Mouse (Mus musculus): ENCODE measurements at regions not wholly inside any gene's neighbourhood (a gene's known extent, or its start where the extent isn't known, plus 50 kb on each side); places are given as distances from the start of the nearest gene placed in this dataset.

DNA sequence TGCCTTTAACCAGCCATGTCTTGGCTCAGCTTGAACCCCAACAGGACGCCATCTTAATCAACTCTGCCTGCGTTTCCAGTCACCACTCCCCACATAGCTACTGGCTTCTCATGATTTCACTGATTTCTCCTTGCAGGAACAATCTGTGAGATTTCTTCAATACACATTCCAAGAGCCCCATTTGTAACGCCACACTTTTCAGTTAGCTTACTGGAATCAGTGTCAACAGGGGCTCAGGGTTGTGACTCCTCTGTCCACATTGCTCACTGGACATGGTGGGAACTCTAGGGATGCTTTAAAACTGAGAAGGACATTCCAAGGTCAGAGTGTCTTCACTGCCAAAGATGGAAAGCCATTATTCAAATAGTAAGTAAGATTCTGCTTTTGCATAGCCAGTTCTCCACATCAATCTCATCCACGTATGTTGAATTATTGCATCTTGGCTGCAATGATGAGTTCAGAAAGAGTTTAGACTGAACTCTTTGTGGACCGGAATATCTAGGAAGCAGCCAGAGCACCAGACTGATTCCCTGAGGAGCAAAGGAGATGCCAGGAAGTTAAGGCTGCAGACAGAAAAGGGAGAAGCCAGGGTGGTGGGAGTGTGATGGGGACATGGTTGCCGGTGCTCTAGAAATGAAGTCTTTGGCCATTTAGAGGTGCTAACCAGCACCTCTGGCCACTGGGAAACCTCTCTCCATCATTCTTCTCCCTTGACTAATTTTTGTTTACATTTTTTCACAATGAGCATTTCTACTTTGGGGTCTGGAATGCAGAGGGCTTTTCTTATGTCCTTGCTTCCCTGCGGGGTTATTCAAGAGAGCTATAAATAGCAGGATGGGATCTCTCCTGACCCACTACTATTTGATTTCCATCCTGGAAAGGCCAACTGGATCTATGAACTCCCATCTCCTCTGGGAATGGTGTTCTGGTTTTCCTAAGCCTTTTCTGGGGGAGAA is 143.6 kb upstream of the Ankrd55 start:
- TF ChIP-seq CTCF (IDR thresholded peaks at IDR 0.05; ENCODE audit: borderline replicate concordance, insufficient read depth, low read depth, low read length) (no peak), POLR2A (IDR thresholded peaks at IDR 0.05; ENCODE audit: borderline replicate concordance, insufficient read depth, low read length) (no peak)

All from cerebellum, adult 2 months (tissue).